Mouse (Mus musculus) thymus, postnatal 36 days (tissue): Measurements from ENCODE around the gene Zfp1.

ENCODE experiments used
- DNase-seq, 2 experiments: peaks; one replicate each; pipeline ENCODE4 v3.0.0; 2022; ENCODE audit warnings: mixed read lengths in 2 of 2

Zfp1 gene

GRCm38 (mm10) chr8:111625694-111626527, 17.3 kb upstream of the Zfp1 start:
- peak; percentile 71 to 75 for DNase-seq

GRCm38 (mm10) chr8:111626528-111626820, 16.7 kb upstream of the Zfp1 start:
- DNase-seq, result no peak

GRCm38 (mm10) chr8:111626933-111627332, 16.3 kb upstream of the Zfp1 start:
- peak in 1 of 2 experiments; percentile 40 for DNase-seq

- no peak for DNase-seq
These were observed 15.3 kb upstream of the Zfp1 start for GRCm38 (mm10) chr8:111627923-111628322.

GRCm38 (mm10) chr8:111628401-111628800, 14.8 kb upstream of the Zfp1 start:
- DNase-seq, result peak; percentile 59 to 73

GRCm38 (mm10) chr8:111628894-111629501, 14.2 kb upstream of the Zfp1 start:
- DNase-seq, result peak in 1 of 2 experiments; percentile 59

- DNase-seq, result peak in 1 of 2 experiments; percentile 25
These were observed 13.1 kb upstream of the Zfp1 start, which contains the start of gene Ldhd for GRCm38 (mm10) chr8:111630105-111630521. Gene Ldhd (minus strand): TSS chr8:111630374.

- no peak for DNase-seq
These were observed 11.6 kb upstream of the Zfp1 start for GRCm38 (mm10) chr8:111631589-111631988.

- no peak for DNase-seq
These were observed 10.2 kb upstream of the Zfp1 start for GRCm38 (mm10) chr8:111632976-111633375.

- DNase-seq, result no peak
These were observed 5.1 kb upstream of the Zfp1 start for GRCm38 (mm10) chr8:111638086-111638485.

GRCm38 (mm10) chr8:111641064-111641463, 2.1 kb upstream of the Zfp1 start:
- DNase-seq, result no peak

- peak in 1 of 2 experiments; percentile 26 for DNase-seq
These were observed 705 bp upstream of the Zfp1 start for GRCm38 (mm10) chr8:111642496-111642895.

- DNase-seq, result no peak
These were observed 300 bp upstream of the Zfp1 start for GRCm38 (mm10) chr8:111642939-111643263.

- peak; percentile 44 to 63 for DNase-seq
These were observed 1.3 kb downstream of the Zfp1 start for GRCm38 (mm10) chr8:111644286-111645051.

- peak in 1 of 2 experiments; percentile 24 for DNase-seq
These were observed 2.5 kb downstream of the Zfp1 start for GRCm38 (mm10) chr8:111645715-111646114.

- DNase-seq, result no peak
These were observed 5.6 kb downstream of the Zfp1 start for GRCm38 (mm10) chr8:111648834-111649233.

- no peak for DNase-seq
These were observed 7.5 kb downstream of the Zfp1 start for GRCm38 (mm10) chr8:111650651-111651050.

- no peak for DNase-seq
These were observed 10.3 kb downstream of the Zfp1 start for GRCm38 (mm10) chr8:111653524-111653923.

GRCm38 (mm10) chr8:111657312-111657854, 14.2 kb downstream of the Zfp1 start:
- no peak for DNase-seq

GRCm38 (mm10) chr8:111658819-111659423, 15.7 kb downstream of the Zfp1 start:
- no peak for DNase-seq

GRCm38 (mm10) chr8:111662473-111662872, 19.3 kb downstream of the Zfp1 start:
- peak; percentile 60 to 69 for DNase-seq

- no peak for DNase-seq
These were observed 23.6 kb downstream of the Zfp1 start for GRCm38 (mm10) chr8:111666751-111667150.

GRCm38 (mm10) chr8:111676237-111676636, 33.0 kb downstream of the Zfp1 start:
- DNase-seq, result peak; percentile 32 to 40
